Mouse (Mus musculus): ENCODE results near the gene Gm20388. TPM values are rescaled to one million over a fixed set of nuclear protein-coding genes. Genes with fewer than 3 reads are reported as not detected.
A peak's percentile ranks its signal among the peaks of the same experiment; 100 is the strongest.

The Gm20388 gene
- total RNA-seq, 2 experiments from 2014 or later: 2.2 to 7.6 TPM

DNA sequence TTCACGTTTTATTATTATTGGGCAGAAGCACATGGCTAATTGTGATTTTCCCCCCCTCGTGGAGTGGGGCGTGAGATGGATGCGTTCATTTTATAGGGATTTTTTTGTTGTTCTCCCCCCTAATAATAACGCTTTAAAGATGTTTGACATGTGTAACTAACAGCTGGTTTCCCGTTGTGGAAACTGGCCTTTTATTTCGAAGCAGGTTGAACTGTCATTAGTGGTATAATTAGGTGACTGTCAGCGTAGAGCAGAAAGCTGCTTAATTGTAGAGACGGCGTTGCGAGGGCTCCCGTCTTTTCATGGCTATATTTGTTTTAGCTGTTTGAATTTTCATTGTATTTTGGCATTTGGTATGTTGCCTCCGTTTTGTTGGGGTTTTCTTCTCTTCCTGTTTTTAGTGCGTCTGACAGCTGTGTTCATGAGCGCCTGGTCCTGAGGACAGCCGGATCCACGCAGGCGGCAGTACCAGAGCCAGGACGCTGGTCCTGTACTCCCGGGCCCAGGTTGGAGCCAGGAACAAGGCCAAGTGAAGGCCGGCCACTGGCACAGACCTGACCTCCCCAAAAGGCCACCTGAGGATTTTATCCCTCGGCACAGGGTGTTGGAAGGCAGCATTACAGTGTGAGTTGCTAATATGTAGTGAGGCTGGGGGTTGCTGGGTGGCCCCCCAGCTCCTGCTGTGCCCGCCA is 595.1 kb downstream of the Gm20388 start:
- DNase-seq (ENCODE audit: low spot score in 2 of 2): no peak
- no peak for TF ChIP-seq CTCF (conservative IDR thresholded peaks at IDR 0.05)
- Histone ChIP-seq H3K4me3 (peak overlapping the region; percentile 43), H3K27ac (peak overlapping the region; percentile 80)

DNA sequence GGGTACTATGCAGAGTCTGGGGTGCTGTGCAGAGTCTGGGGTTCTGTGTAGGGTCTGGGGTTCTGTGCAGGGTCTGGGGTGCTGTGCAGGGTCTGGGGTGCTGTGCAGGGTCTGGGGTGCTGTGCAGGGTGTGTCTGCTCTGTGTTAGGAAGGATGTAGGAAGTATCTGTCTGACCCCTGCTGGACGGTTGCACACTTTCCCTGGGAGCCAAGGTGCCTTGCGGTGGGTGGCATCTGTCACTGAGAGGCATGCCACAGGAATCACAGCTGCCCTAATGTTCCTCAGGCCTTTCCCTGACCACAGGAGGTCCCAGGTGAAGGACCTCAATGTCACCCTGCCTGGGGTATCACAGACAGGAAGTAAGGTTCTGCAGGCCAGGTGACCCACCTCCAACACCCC is 595.9 kb downstream of the Gm20388 start:
- DNase-seq (ENCODE audit: low spot score in 2 of 2): no peak
- TF ChIP-seq CTCF (conservative IDR thresholded peaks at IDR 0.05): peak; percentile 45
- Histone ChIP-seq H3K4me3 (no peak overlapping the region), H3K27ac (no peak overlapping the region)

DNA sequence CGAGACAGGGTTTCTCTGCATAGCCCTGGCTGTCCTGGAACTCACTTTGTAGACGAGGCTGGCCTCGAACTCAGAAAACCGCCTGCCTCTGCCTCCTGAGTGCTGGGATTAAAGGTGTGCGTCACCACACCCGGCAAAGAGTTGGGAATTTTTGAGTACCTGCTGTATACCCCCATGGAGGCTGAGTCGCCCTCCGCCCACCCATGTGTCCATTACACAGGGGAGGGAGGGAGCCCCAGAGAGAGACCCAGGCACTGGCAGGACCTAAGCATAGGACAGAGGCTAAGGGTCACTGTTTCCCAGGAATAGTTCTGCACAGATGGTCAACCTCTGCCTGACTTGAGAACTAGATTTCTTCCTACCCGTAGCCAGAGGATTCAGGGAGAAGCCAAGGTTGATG is 596.6 kb downstream of the Gm20388 start:
- no peak for TF ChIP-seq CTCF (conservative IDR thresholded peaks at IDR 0.05)
- no peak for DNase-seq (ENCODE audit: low spot score in 2 of 2)
- no peak overlapping the region for H3K4me3 ChIP-seq
- H3K27ac ChIP-seq: no peak overlapping the region

DNA sequence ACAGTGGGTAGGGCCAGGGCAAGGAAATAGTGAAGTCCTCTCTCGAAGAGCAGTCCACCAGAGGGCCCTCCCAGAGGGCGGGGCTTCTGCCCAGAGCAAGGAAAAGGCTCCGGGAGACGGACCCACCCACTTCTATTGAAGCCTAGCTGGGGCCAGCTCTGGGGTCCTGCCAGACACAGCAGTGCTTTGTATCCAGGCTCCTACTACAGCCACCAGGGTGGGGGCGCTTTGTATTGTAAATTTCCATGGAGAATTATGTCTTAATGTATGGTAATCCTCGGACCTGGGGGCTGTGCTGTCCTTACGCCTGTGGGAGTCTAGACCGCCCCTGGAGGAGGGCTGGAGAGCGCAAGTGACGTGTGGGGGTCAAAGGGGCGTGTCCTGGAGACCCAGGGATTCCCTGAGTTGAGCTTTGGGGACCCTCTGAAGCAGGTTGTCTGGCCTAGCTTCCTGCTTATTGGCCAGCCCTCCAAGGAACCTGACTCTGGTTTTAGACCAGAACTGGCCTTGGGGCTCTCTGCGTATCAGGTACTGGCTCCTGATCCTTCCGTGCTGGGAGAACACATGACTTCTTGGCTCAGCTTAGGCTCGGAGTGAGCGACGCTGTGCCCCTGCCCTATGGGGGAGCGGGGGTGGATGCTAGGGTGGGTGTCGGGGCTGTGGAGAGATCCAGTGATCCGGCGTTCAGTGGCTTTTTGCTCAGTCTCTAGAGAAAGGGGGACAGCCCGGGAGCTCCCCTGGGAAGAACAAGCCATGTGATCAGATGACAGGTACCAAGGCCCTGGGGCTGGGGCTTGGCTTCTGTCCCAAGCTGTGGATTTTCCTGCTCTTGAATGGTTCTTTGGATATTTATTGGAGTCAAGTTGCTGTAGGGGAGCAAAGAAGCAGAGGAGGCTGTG is 598.7 kb downstream of the Gm20388 start:
- H3K4me3 ChIP-seq: peak overlapping the region; percentile 8; the same call in 1 of the 2 replicates
- peak overlapping the region; percentile 54; the same call in 1 of the 2 replicates for H3K27ac ChIP-seq
- peak; percentile 40 for TF ChIP-seq CTCF (conservative IDR thresholded peaks at IDR 0.05)

DNA sequence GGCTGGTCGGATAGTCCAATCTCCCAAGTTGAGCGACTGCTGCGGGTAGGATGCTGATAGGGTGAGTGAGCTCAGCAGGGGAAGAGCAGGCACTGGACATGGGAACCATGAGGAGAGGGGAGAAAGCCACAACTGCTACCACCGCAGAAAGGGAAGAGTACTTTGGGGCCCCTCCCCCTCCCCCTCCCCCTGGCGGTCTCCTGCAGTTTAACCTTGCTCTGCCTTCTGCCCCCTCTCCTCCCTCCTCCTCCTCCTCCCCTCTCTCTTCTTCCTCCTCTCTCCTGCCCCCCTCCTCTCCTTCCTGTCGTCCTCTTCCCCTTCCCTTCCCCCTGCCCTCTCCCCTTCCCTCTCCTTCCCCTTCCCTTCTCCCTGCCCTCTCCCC is 599.4 kb downstream of the Gm20388 start:
- no peak for TF ChIP-seq CTCF (conservative IDR thresholded peaks at IDR 0.05)
- no peak for DNase-seq (ENCODE audit: low spot score in 2 of 2)
- no peak overlapping the region for H3K4me3 ChIP-seq
- H3K27ac ChIP-seq: no peak overlapping the region

More for the DNA sequence above, 598.7 kb downstream of the Gm20388 start:
- DNase-seq (ENCODE audit: low spot score in 2 of 2): no peak

DNA sequence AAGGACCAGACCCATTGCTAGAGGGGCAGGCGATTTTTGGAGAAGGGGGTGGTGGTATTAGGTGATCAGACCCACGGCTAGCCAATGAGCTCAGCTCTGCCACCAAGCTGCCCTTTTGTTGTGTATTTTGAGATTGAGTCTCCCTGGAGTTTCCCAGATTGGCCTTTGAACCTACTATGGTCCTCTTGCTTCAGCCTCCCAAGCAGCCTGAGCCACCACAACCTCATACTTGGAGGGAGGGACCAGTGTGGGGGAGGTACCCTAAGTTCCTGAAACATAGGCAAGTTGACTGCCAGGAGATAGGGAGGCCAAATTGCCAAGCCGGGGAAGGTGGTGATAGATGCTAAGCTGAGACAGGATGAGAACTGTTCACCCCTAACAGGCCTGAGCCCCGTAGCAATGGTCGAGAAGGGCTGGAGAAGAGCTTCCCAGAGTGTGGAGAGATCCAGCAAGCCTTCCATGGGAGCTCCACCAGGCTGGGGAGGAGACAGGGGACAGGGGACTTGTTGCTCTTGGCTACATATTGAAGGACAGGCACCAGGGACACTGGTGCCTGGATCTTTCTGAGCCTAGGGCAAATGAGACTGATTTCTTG is 600.3 kb downstream of the Gm20388 start:
- Histone ChIP-seq H3K27ac (0 out of 2 replicates have a peak overlapping the region, but pooled peaks have one; percentile 19), H3K4me3 (no peak overlapping the region)
- TF ChIP-seq CTCF (conservative IDR thresholded peaks at IDR 0.05): no peak
- no peak for DNase-seq (ENCODE audit: low spot score in 2 of 2)

DNA sequence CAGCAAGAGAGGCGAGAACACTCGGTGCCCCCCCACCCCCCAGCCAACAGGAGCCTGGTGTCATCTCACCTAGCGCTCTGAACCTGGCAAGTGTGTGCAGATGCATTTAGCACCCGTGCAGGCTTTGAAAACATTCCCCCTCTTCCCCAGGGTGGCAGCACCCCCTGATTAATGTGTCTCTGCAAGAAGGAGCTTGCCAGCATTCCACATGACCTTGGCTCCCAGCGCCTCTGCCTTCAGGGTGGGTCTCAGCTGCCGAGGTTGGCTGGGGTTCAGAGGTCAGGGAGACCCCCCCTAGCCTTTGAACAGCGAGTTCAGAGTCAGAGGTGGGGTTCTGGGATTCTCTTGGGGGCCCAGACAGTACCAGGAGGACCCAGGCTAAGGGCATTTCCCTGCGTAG is 601.1 kb downstream of the Gm20388 start:
- DNase-seq (ENCODE audit: low spot score in 2 of 2): no peak
- H3K4me3 ChIP-seq: no peak overlapping the region
- peak overlapping the region; percentile 19; the same call in 1 of the 2 replicates for H3K27ac ChIP-seq
- no peak for TF ChIP-seq CTCF (conservative IDR thresholded peaks at IDR 0.05)

DNA sequence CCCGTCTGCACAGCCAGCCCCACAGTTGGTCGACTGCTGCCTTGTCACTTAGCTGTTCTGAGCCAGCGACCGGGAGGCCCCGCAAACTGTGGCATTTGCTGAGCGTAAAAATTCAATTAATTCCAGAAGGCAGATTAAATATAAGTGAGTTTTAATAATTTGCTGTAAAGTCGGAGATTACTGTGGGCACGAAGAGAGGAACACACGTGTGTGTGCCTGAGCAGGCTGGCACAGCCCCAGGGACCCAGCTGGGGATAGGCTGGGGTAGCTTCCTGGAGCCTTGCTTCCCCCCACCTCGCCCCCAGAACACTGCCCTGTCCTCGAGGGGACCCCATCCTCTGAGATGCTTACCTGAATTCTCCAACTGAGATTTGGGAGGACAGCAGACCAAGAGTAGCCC is 601.7 kb downstream of the Gm20388 start:
- DNase-seq (ENCODE audit: low spot score in 2 of 2): no peak
- Histone ChIP-seq H3K27ac (peak overlapping the region; percentile 19; the same call in 1 of the 2 replicates), H3K4me3 (no peak overlapping the region)

DNA sequence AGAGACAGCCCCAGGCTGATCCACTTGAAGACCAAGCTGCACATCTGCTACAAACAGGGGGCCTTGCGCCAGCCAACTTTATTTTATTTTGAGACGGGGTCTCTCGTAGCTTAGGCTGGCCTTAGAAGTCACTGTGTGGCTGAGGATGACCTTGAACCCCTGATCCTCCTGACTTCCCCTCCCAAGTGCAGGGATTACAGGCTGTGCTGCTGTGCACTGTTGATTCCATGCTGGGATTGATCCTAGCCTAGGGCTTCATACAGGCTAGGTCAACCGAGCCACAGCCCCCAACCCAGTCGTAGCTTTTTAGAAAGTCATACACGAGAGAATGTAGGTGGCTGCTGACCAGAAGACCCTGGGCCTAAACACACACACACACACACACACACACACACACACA is 602.5 kb downstream of the Gm20388 start:
- no peak overlapping the region for H3K27ac ChIP-seq
- no peak for TF ChIP-seq CTCF (conservative IDR thresholded peaks at IDR 0.05)
- H3K4me3 ChIP-seq: no peak overlapping the region
- no peak for DNase-seq (ENCODE audit: low spot score in 2 of 2)

More for the DNA sequence above, 601.7 kb downstream of the Gm20388 start:
- TF ChIP-seq CTCF (conservative IDR thresholded peaks at IDR 0.05): no peak

DNA sequence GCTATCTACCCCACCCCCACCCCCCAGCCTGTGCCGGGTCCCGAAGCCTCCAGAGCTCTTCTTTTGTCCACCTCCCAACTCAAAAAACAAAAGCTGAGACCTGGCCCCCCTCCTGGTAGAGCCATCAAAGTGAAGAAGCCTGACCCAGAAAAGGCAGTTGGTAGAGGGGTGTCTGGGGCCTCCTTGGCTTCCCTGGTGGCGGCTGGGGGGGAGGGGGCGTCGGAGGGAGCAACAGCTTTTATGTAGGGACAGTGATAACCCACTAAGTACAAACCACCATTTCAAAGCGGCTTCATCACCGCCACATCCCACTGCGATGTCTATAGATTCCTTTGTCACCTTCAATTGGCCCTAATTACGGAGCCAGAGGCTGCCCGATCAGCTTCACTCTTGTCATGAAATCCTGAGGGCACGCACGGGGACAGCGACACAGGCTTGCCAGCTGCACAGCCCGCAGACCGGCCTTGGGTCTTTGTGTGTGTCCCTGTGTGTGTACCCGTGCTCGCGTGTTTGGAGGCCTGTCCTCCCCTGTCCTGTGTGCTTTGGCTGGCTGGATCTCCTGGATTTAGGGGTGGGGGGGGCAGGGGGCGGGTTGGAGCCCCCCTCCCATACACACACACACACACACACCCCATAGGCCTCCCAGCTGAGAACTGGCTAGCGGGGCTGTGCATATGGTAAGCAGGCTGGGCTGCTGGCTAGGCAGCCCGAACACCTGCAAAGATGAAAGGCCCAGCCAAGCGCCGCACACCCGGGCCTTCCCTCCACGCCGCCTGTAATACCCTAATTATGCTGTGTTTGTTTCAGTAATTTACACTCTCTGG is 603.2 kb downstream of the Gm20388 start:
- H3K27ac ChIP-seq: peak overlapping the region; percentile 64; the same call in 1 of the 2 replicates
- no peak for TF ChIP-seq CTCF (conservative IDR thresholded peaks at IDR 0.05)
- H3K4me3 ChIP-seq: no peak overlapping the region
- no peak for DNase-seq (ENCODE audit: low spot score in 2 of 2)

DNA sequence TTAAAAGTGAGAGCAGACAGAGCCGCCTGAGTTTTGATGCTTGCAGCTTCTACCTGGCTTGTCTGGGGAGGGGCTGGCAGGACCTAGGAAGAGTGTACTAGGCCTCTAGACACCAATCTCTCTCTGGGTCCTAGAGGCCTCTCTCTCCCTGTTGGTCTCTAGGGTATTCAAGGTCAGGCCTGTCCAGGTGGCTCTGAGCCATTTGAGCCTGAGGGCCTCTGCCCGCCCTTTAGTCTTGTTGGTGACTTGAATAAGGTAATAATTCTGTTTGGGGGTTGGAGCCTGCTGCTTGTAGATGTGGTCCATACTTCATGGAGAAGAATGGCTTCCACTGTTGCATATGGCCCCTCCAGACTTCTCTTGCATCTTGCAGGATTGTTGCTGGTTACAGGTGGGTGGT is 604.6 kb downstream of the Gm20388 start:
- DNase-seq (ENCODE audit: low spot score in 2 of 2): no peak
- Histone ChIP-seq H3K4me3 (no peak overlapping the region), H3K27ac (0 out of 2 replicates have a peak overlapping the region, but pooled peaks have one; percentile 5)
- TF ChIP-seq CTCF (conservative IDR thresholded peaks at IDR 0.05): no peak

DNA sequence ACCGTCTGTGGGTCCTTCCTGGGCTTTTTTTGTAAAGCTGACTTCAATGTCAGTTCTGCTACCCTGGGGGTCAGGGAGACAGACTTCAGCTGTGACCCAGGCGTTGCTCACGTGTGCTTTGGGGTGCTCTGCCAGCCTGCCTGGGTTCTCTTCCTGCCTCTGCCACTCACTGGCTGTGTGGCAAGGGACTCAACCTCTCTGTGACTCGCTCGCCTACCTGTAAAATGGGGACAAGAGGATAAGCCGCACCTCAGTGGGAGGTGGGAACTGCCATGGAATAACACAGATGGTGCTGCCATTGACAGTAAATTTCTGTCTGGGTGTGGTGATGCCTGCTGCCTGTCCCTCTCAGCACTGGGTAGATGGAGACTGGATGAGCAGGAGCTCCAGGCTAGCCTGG is 605.0 kb downstream of the Gm20388 start:
- Histone ChIP-seq H3K27ac (0 out of 2 replicates have a peak overlapping the region, but pooled peaks have one; percentile 5), H3K4me3 (no peak overlapping the region)
- no peak for TF ChIP-seq CTCF (conservative IDR thresholded peaks at IDR 0.05)
- no peak for DNase-seq (ENCODE audit: low spot score in 2 of 2)
